Mouse (Mus musculus): ENCODE results near the gene Edem3. TPM values are rescaled to one million over a fixed set of nuclear protein-coding genes. Genes with fewer than 3 reads are reported as not detected.
"Not testable (repeated sequence)": the region's sequence is repeated elsewhere in the genome, so short reads cannot be mapped to it uniquely, and the experiment has no call there.

Gene Edem3
- polyA plus RNA-seq, 1 experiment, result 15.2 TPM

GRCm38 (mm10) chr1:151820457-151820856, 65.3 kb downstream of the Edem3 start:
- Histone ChIP-seq H3K4me3 (ENCODE audit: insufficient read depth, low read length) (no peak overlapping the region), H3K4me1 (ENCODE audit: control insufficient read depth, insufficient read depth, low read length) (peaks cover 3% of the 10 kb centered on the region; the same call in 1 of the 2 replicates), H3K27ac (ENCODE audit: insufficient read depth, low read length) (no peak overlapping the region)
- TF ChIP-seq POLR2A (IDR thresholded peaks at IDR 0.05; ENCODE audit: extremely low read depth, insufficient read depth, low read length), result no peak
- TF ChIP-seq CTCF (IDR thresholded peaks at IDR 0.05; ENCODE audit: extremely low read depth, insufficient read depth, low read length), result peak; percentile 82

- TF ChIP-seq CTCF (IDR thresholded peaks at IDR 0.05; ENCODE audit: extremely low read depth, insufficient read depth, low read length), result no peak
- no peak for TF ChIP-seq POLR2A (IDR thresholded peaks at IDR 0.05; ENCODE audit: extremely low read depth, insufficient read depth, low read length)
- H3K4me3 ChIP-seq (ENCODE audit: insufficient read depth, low read length), result no peak overlapping the region
- H3K27ac ChIP-seq (ENCODE audit: insufficient read depth, low read length), result no peak overlapping the region
- peaks cover 3% of the 10 kb centered on the region; the same call in 1 of the 2 replicates for H3K4me1 ChIP-seq (ENCODE audit: control insufficient read depth, insufficient read depth, low read length)
Measured at GRCm38 (mm10) chr1:151825065-151825464, 69.9 kb downstream of the Edem3 start.

GRCm38 (mm10) chr1:151831791-151832190, 76.6 kb downstream of the Edem3 start:
- Histone ChIP-seq H3K4me1 (ENCODE audit: control insufficient read depth, insufficient read depth, low read length) (no peaks in the 10 kb centered on the region), H3K4me3 (ENCODE audit: insufficient read depth, low read length) (no peak overlapping the region), H3K27ac (ENCODE audit: insufficient read depth, low read length) (no peak overlapping the region)
- no peak for TF ChIP-seq POLR2A (IDR thresholded peaks at IDR 0.05; ENCODE audit: extremely low read depth, insufficient read depth, low read length)

- TF ChIP-seq POLR2A (IDR thresholded peaks at IDR 0.05; ENCODE audit: extremely low read depth, insufficient read depth, low read length) (no peak), CTCF (IDR thresholded peaks at IDR 0.05; ENCODE audit: extremely low read depth, insufficient read depth, low read length) (no peak)
- no peak overlapping the region for H3K4me3 ChIP-seq (ENCODE audit: insufficient read depth, low read length)
Measured at GRCm38 (mm10) chr1:151835261-151835660, 80.1 kb downstream of the Edem3 start.

GRCm38 (mm10) chr1:151840345-151840744, 85.2 kb downstream of the Edem3 start:
- not testable (repeated sequence) for H3K27ac ChIP-seq (ENCODE audit: insufficient read depth, low read length); H3K4me1 ChIP-seq (ENCODE audit: control insufficient read depth, insufficient read depth, low read length); H3K4me3 ChIP-seq (ENCODE audit: insufficient read depth, low read length)

More at GRCm38 (mm10) chr1:151835261-151835660, 80.1 kb downstream of the Edem3 start:
- Histone ChIP-seq H3K27ac (ENCODE audit: insufficient read depth, low read length) (no peak overlapping the region), H3K4me1 (ENCODE audit: control insufficient read depth, insufficient read depth, low read length) (no peaks in the 10 kb centered on the region)

- no peak overlapping the region for H3K4me3 ChIP-seq (ENCODE audit: insufficient read depth, low read length)
- no peak overlapping the region for H3K27ac ChIP-seq (ENCODE audit: insufficient read depth, low read length)
- no peaks in the 10 kb centered on the region for H3K4me1 ChIP-seq (ENCODE audit: control insufficient read depth, insufficient read depth, low read length)
- TF ChIP-seq CTCF (IDR thresholded peaks at IDR 0.05; ENCODE audit: extremely low read depth, insufficient read depth, low read length) (no peak), POLR2A (IDR thresholded peaks at IDR 0.05; ENCODE audit: extremely low read depth, insufficient read depth, low read length) (no peak)
Measured at GRCm38 (mm10) chr1:151845252-151845832, 90.2 kb downstream of the Edem3 start.

- no peaks in the 10 kb centered on the region for H3K4me1 ChIP-seq (ENCODE audit: control insufficient read depth, insufficient read depth, low read length)
- no peak for TF ChIP-seq CTCF (IDR thresholded peaks at IDR 0.05; ENCODE audit: extremely low read depth, insufficient read depth, low read length)
- TF ChIP-seq POLR2A (IDR thresholded peaks at IDR 0.05; ENCODE audit: extremely low read depth, insufficient read depth, low read length), result no peak
- no peak overlapping the region for H3K4me3 ChIP-seq (ENCODE audit: insufficient read depth, low read length)
- H3K27ac ChIP-seq (ENCODE audit: insufficient read depth, low read length), result no peak overlapping the region
Measured at GRCm38 (mm10) chr1:151845926-151846782, 91.0 kb downstream of the Edem3 start.

- H3K4me3 ChIP-seq (ENCODE audit: insufficient read depth, low read length), result no peak overlapping the region
- no peak for TF ChIP-seq CTCF (IDR thresholded peaks at IDR 0.05; ENCODE audit: extremely low read depth, insufficient read depth, low read length)
- no peak for TF ChIP-seq POLR2A (IDR thresholded peaks at IDR 0.05; ENCODE audit: extremely low read depth, insufficient read depth, low read length)
- no peak overlapping the region for H3K27ac ChIP-seq (ENCODE audit: insufficient read depth, low read length)
- no peaks in the 10 kb centered on the region for H3K4me1 ChIP-seq (ENCODE audit: control insufficient read depth, insufficient read depth, low read length)
Measured at GRCm38 (mm10) chr1:151848286-151848685, 93.1 kb downstream of the Edem3 start.

GRCm38 (mm10) chr1:151849993-151850608, 94.9 kb downstream of the Edem3 start:
- H3K27ac ChIP-seq (ENCODE audit: insufficient read depth, low read length), result no peak overlapping the region
- no peaks in the 10 kb centered on the region for H3K4me1 ChIP-seq (ENCODE audit: control insufficient read depth, insufficient read depth, low read length)
- no peak overlapping the region for H3K4me3 ChIP-seq (ENCODE audit: insufficient read depth, low read length)
- no peak for TF ChIP-seq CTCF (IDR thresholded peaks at IDR 0.05; ENCODE audit: extremely low read depth, insufficient read depth, low read length)
- TF ChIP-seq POLR2A (IDR thresholded peaks at IDR 0.05; ENCODE audit: extremely low read depth, insufficient read depth, low read length), result no peak

Measured in cortical plate, adult 2 months (tissue).